Mouse (Mus musculus): ENCODE results near the gene Psma7. TPM values are rescaled to one million over a fixed set of nuclear protein-coding genes. Genes with fewer than 3 reads are reported as not detected.
A peak's percentile ranks its signal among the peaks of the same experiment; 100 is the strongest.

Psma7 gene
- polyA plus RNA-seq, 1 experiment from 2014 or later, result 513 TPM

DNA sequence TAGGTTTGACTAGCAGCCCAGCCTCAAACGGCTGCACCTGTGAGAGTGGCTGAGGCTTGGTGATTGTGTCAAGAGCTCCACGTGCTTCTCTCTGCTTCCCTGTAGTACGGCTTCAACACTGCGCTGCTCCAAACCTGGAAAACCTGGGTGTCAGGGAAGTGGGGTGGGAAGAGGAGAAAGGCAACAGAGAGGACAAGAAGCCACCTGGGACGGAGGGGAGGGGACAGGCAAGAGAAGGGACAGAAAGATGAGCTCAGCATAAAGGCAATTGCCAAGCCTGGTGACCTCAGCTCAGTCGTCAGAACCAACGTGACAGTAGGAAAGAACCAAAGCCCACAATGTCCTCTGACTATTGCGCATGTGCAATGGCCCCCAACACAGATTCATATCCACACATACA lies 21.3 kb downstream of the Psma7 start:
- Histone ChIP-seq H3K4me2 (no peak overlapping the region), H3K36me3 (no peaks in the 10 kb centered on the region), H3K27ac (no peak overlapping the region), H3K4me1 (peaks cover 14% of the 10 kb centered on the region), H3K4me3 (no peak overlapping the region), H3K27me3 (peaks cover 24% of the 10 kb centered on the region), H3K9me3 (no peaks in the 10 kb centered on the region), H3K9ac (no peak overlapping the region)
- WGBS, result 68% methylated on average over 8 of the region's 8 CpGs
- no peak for ATAC-seq (ENCODE audit: borderline replicate concordance, extremely low read depth, low FRiP score, low TSS enrichment)

GRCm38 (mm10) chr2:180020091-180020661 lies 22.1 kb downstream of the Psma7 start:
- H3K4me1 ChIP-seq, result peaks cover 13% of the 10 kb centered on the region
- no peaks in the 10 kb centered on the region for H3K9me3 ChIP-seq
- H3K4me3 ChIP-seq, result no peak overlapping the region
- 70% methylated on average over 7 of the region's 7 CpGs for WGBS
- peaks cover 24% of the 10 kb centered on the region for H3K27me3 ChIP-seq
- no peak overlapping the region for H3K9ac ChIP-seq
- ATAC-seq (ENCODE audit: borderline replicate concordance, extremely low read depth, low FRiP score, low TSS enrichment), result no peak
- no peak overlapping the region for H3K4me2 ChIP-seq
- no peak overlapping the region for H3K27ac ChIP-seq
- H3K36me3 ChIP-seq, result no peaks in the 10 kb centered on the region

DNA sequence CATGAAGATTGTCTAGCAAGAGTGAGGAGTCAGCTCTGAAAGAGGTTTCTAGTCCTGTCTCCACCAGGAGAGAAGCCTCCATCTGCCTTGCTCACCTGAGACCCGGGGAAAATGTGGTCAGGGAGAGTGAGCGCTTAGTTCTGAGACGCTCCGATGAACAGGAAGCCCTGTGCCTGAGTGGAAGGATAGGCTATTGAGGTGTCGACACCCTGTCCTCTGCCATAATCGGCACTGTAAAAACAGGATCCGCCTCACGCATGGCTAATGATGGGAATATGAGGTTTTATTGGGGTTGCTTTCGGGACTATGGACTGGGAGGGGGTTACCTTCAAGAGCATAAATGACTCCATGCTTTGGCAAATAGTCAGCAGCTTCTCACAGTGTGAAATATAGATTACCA lies 23.7 kb downstream of the Psma7 start:
- 80% methylated on average over 9 of the region's 9 CpGs for WGBS
- peaks cover 22% of the 10 kb centered on the region for H3K27me3 ChIP-seq
- no peaks in the 10 kb centered on the region for H3K9me3 ChIP-seq
- H3K4me1 ChIP-seq, result peaks cover 10% of the 10 kb centered on the region
- H3K4me3 ChIP-seq, result no peak overlapping the region
- no peak for ATAC-seq (ENCODE audit: borderline replicate concordance, extremely low read depth, low FRiP score, low TSS enrichment)
- H3K27ac ChIP-seq, result no peak overlapping the region
- H3K9ac ChIP-seq, result no peak overlapping the region
- H3K4me2 ChIP-seq, result no peak overlapping the region
- H3K36me3 ChIP-seq, result no peaks in the 10 kb centered on the region

DNA sequence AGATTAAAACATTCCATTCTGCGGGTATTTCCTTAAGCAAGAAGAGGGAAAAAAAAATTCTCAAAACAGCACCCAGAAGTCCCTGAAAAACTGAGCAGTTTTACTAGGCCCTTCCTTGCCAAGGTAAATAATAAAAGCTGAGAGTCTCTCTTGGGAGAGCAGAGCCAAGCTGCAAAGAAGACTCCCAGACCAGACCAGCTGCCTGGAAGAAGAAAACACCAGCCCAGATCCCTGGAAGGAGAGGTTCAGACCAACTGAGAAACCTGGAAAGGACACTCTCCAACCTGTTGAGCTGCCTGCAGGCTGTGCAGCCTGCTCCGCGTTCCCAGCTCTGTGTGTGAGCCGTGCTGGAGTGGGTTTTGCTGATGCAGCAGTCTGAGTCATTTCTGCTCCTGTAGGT lies 24.6 kb downstream of the Psma7 start:
- Histone ChIP-seq H3K9me3 (no peaks in the 10 kb centered on the region), H3K4me2 (no peak overlapping the region), H3K36me3 (no peaks in the 10 kb centered on the region), H3K27me3 (peaks cover 12% of the 10 kb centered on the region), H3K4me1 (peaks cover 10% of the 10 kb centered on the region), H3K9ac (no peak overlapping the region), H3K4me3 (no peak overlapping the region), H3K27ac (peak overlapping the region; percentile 34)
- ATAC-seq (ENCODE audit: borderline replicate concordance, extremely low read depth, low FRiP score, low TSS enrichment), result no peak
- WGBS, result 43% methylated on average over 4 of the region's 4 CpGs

GRCm38 (mm10) chr2:180013686-180014085 lies 28.5 kb downstream of the Psma7 start:
- Histone ChIP-seq H3K4me2 (no peak overlapping the region), H3K27ac (no peak overlapping the region), H3K4me3 (no peak overlapping the region), H3K9me3 (no peaks in the 10 kb centered on the region), H3K27me3 (no peaks in the 10 kb centered on the region), H3K4me1 (peaks cover 10% of the 10 kb centered on the region), H3K9ac (no peak overlapping the region), H3K36me3 (no peaks in the 10 kb centered on the region)
- ATAC-seq (ENCODE audit: borderline replicate concordance, extremely low read depth, low FRiP score, low TSS enrichment), result no peak
- 88% methylated on average over 7 of the region's 7 CpGs for WGBS

DNA sequence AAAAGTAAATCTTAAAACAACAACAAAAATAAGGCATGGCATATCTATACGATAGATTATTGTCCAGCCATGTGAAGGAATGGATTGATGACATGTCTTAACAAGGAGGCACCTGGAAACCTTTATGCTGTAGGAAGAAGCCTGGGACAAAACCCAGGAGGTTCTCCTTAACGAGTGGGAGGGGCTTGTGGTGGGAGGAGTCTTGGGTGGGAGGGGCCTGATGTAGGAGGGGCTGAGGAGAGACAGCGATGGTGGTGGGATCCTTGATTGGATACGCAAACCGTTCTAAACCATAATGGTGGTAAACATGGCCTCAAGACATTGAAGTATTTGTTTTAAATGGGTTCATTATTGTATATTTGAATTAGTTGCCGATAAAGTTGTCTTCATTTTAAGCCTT lies 30.9 kb downstream of the Psma7 start:
- Histone ChIP-seq H3K27ac (no peak overlapping the region), H3K27me3 (no peaks in the 10 kb centered on the region), H3K4me3 (no peak overlapping the region), H3K36me3 (no peaks in the 10 kb centered on the region), H3K4me1 (no peaks in the 10 kb centered on the region), H3K9ac (no peak overlapping the region), H3K9me3 (no peaks in the 10 kb centered on the region), H3K4me2 (no peak overlapping the region)
- WGBS, result 84% methylated on average over 6 of the region's 6 CpGs
- no peak for ATAC-seq (ENCODE audit: borderline replicate concordance, extremely low read depth, low FRiP score, low TSS enrichment)

GRCm38 (mm10) chr2:180010686-180011085 lies 31.5 kb downstream of the Psma7 start:
- Histone ChIP-seq H3K4me2 (no peak overlapping the region), H3K9me3 (no peaks in the 10 kb centered on the region), H3K4me1 (no peaks in the 10 kb centered on the region), H3K27ac (no peak overlapping the region), H3K9ac (no peak overlapping the region), H3K27me3 (no peaks in the 10 kb centered on the region), H3K36me3 (no peaks in the 10 kb centered on the region), H3K4me3 (no peak overlapping the region)
- WGBS, result 92% methylated on average over 7 of the region's 7 CpGs
- no peak for ATAC-seq (ENCODE audit: borderline replicate concordance, extremely low read depth, low FRiP score, low TSS enrichment)

GRCm38 (mm10) chr2:180006352-180007017 lies 35.7 kb downstream of the Psma7 start:
- H3K27ac ChIP-seq, result no peak overlapping the region
- no peak for ATAC-seq (ENCODE audit: borderline replicate concordance, extremely low read depth, low FRiP score, low TSS enrichment)
- WGBS, result 31% methylated on average over 9 of the region's 9 CpGs

DNA sequence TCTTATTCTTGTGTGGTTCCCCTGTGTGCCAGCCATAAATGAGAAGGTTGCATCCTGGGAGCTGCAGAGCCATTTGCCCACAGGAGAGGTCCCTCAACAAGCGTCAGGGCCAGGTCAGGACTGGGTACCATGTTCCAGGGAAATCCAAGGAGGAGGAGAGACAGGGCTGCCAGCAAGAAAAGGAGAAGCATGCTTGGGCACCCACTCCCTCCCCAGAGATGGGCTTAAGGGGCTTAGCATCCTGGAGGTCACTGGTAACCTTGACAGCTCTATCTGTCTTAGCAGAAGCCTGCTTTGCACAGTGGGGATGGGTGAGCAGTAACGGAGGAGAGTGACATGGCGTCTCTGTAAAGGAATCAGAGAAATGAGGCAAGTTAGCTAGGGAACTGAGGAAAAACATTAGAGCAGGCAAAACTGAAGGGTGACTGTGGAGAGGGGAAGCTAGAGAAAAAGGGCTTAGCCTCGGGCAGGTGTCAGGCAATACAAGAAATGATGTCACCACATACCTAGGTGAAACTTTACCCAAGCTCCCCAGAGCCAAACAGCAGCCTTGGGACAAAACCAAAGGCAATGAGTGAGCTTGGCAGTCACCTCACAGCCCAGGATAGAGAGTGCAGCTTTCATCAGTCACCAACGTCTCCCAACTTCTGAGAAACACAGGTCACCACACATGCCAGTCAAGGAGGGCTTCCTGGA lies 36.4 kb downstream of the Psma7 start:
- H3K27ac ChIP-seq, result no peak overlapping the region
- no peaks in the 10 kb centered on the region for H3K36me3 ChIP-seq
- H3K9ac ChIP-seq, result no peak overlapping the region
- H3K4me3 ChIP-seq, result no peak overlapping the region
- H3K4me1 ChIP-seq, result no peaks in the 10 kb centered on the region
- H3K9me3 ChIP-seq, result no peaks in the 10 kb centered on the region
- 44% methylated on average over 5 of the region's 5 CpGs for WGBS
- no peak overlapping the region for H3K4me2 ChIP-seq
- no peaks in the 10 kb centered on the region for H3K27me3 ChIP-seq
- no peak for ATAC-seq (ENCODE audit: borderline replicate concordance, extremely low read depth, low FRiP score, low TSS enrichment)

More at GRCm38 (mm10) chr2:180006352-180007017, 35.7 kb downstream of the Psma7 start:
- H3K4me1 ChIP-seq, result no peaks in the 10 kb centered on the region
- no peaks in the 10 kb centered on the region for H3K27me3 ChIP-seq
- no peak overlapping the region for H3K4me2 ChIP-seq
- H3K4me3 ChIP-seq, result no peak overlapping the region
- H3K36me3 ChIP-seq, result no peaks in the 10 kb centered on the region
- no peak overlapping the region for H3K9ac ChIP-seq
- no peaks in the 10 kb centered on the region for H3K9me3 ChIP-seq

DNA sequence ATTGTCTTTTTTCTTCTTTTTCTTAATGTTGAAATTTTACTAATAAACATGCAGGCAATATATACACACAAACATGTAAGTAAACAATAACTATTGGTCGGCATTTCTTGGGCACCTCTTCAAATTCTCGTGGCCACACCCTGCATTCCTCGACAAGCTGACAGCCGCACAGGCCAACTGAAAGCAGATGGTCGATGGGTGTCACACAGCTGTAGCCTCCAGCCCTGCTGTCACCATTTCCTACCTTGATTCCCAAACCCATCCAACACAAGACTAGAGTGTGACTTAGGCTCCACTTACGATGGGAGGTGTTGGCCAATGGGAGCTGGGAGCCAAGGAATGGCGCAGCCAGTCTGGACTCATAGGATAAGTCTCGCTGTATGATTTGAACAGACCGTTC lies 40.6 kb downstream of the Psma7 start:
- H3K27me3 ChIP-seq, result no peaks in the 10 kb centered on the region
- no peak for ATAC-seq (ENCODE audit: borderline replicate concordance, extremely low read depth, low FRiP score, low TSS enrichment)
- H3K9ac ChIP-seq, result no peak overlapping the region
- no peaks in the 10 kb centered on the region for H3K36me3 ChIP-seq
- no peaks in the 10 kb centered on the region for H3K4me1 ChIP-seq
- no peaks in the 10 kb centered on the region for H3K9me3 ChIP-seq
- H3K4me3 ChIP-seq, result no peak overlapping the region
- H3K27ac ChIP-seq, result no peak overlapping the region
- WGBS, result 79% methylated on average over 9 of the region's 9 CpGs
- no peak overlapping the region for H3K4me2 ChIP-seq

GRCm38 (mm10) chr2:179998431-179998830 lies 43.8 kb downstream of the Psma7 start:
- ATAC-seq (ENCODE audit: borderline replicate concordance, extremely low read depth, low FRiP score, low TSS enrichment), result no peak
- 62% methylated on average over 4 of the region's 4 CpGs for WGBS
- no peak overlapping the region for H3K27ac ChIP-seq
- H3K9ac ChIP-seq, result no peak overlapping the region
- H3K4me1 ChIP-seq, result no peaks in the 10 kb centered on the region
- no peak overlapping the region for H3K4me2 ChIP-seq
- no peak overlapping the region for H3K4me3 ChIP-seq
- H3K36me3 ChIP-seq, result no peaks in the 10 kb centered on the region
- no peaks in the 10 kb centered on the region for H3K27me3 ChIP-seq
- H3K9me3 ChIP-seq, result no peaks in the 10 kb centered on the region

GRCm38 (mm10) chr2:179993071-179993470 lies 49.2 kb downstream of the Psma7 start:
- Histone ChIP-seq H3K27ac (no peak overlapping the region), H3K9ac (no peak overlapping the region), H3K4me2 (no peak overlapping the region), H3K36me3 (no peaks in the 10 kb centered on the region), H3K9me3 (no peaks in the 10 kb centered on the region), H3K4me3 (no peak overlapping the region), H3K27me3 (no peaks in the 10 kb centered on the region), H3K4me1 (no peaks in the 10 kb centered on the region)
- ATAC-seq (ENCODE audit: borderline replicate concordance, extremely low read depth, low FRiP score, low TSS enrichment), result no peak
- 78% methylated on average over 5 of the region's 5 CpGs for WGBS

Data from lung, embryonic 15.5 days (tissue).